Mouse (Mus musculus): Measurements from ENCODE around the gene Topors.

The Topors gene

DNA sequence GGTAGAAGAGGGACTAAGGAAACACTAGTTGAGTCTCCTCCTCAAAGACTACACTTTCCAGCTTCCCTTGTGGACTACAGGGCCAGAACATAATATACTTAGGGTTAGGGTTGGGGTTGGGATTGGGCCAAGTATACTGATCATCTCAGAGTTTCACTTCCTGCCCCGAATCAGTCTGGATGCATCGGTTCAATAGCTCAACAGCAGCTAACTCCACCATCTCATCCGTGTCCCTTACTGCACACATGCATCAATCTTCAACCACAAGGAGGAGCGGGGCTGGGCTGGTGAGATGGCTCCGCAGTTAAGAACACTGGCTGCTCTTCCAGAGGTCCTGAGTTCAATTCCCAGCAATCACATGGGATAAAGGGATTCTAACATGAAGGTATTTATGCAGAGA lies 18.7 kb downstream of the Topors start:
- DNase-seq (ENCODE audit: low spot score in 2 of 2): no peak

DNA sequence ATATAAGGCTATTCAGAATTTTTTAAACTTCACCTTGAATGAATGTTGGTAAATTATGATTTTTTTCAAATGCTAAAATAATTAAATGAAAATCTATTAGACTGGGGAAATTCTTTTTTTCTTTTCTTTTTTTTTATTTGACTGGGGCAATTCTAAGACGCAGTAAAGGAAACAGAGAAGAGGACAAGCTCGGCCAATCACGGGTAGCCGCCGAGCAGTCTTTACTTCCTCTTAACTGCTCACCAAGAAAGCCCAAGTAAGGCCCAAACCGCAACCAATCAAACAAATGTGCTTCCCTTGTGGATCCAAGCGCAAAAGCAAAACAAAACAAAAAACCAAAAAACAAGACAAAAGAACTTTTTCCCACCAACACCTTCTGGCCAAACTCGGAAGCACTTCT lies 25.6 kb downstream of the Topors start:
- no peak for DNase-seq (ENCODE audit: low spot score in 2 of 2)

DNA sequence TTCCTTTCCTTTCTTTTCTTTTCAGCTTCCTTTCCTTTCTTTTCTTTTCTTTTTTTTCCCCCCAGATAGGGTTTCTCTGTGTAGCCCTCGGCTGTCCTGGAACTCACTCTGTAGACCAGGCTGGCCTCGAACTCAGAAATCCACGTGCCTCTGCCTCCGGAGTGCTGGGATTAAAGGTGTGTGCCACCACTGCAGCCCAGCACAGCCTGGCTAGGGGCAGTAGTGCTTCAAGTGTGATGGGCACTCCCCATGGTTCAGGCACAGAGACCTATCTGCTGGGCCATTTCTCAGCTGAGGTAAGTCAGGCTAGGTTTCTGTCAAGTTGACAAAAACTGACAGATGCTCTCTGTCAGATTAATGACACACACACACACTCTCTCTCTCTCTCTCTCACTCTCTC lies 26.6 kb downstream of the Topors start:
- no peak for DNase-seq (ENCODE audit: low spot score in 2 of 2)

DNA sequence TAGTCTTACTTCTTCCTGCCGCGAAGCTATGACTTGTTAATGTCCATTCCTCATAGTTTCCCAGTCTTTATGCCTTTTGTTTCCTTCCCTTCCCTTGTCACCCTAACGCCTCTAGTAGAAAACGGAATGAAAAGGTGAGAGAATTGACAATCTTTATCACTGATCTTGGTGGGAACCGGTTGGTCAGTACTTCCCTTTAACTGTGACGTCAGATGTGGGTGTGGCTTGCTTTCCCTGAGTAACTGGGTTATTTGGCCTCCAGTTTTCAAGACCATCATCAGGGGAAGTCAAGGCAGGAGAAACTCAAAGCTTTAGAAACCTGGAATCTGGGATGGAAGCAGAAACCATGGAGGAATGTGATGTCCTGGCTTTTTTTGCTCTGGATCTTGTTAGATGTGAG lies 27.7 kb downstream of the Topors start:
- no peak for DNase-seq (ENCODE audit: low spot score in 2 of 2)

DNA sequence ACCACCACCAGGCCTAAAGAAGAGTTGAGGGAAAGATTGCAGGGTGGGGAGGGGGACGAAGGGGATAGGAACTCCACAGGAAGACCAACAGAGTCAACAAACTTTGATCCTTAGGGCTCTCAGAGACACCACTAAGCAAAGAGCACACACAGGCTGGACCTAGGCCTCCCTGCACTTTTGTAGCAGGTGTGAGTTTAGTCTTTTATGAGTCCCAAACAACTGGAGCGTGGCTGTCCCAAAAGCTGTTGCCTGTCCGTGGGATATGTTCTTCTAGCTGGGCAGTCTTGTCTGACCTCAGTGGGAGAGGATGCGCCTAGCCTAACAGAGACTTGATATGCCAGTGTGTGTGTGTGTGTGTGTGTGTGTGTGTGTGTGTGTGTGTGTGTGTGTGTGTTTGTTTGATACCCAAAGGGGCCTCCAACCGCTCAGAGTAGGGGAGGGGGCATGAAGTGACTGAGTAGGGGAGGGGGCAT lies 29.3 kb downstream of the Topors start:
- DNase-seq (ENCODE audit: low spot score in 2 of 2): no peak

DNA sequence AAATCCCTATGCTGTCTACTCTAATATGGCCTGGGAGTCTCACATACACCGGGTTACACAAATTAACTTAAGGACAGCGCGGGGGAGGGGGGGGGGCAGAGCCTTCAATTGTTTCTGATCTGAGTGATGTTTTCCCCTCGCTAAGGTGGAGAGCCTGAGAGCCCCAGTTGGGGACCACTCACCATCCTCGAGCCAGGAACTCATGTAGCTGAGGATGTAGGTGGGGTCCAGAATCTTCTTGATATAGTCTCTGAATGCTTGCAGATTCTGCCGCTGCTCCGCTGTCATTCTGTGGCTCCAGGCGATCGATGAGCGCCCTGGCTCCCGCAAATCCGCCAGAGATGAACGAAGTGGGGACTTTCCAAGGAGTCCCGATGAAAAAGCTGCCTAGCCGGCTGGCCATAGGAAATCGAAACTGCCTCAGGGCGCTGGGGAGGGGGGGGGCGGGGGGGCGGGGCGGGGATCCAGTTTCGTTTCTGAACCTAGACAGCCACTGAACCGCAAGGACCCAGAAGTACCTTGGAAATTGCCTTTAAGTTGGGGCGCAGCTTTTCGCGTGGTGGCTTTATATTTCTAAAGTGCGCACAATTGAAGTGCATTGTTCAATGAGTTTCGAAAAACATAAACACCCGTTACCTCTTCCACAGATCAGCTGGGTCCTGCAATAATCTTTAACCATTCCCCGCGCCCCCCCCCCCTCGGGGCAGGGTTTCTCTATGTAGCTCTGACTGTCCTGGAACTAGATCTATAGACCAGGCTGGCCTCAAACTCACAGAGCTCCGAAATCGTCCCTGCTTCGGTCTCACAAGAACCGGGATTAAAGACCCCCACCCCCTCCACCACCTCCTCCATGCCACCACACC lies 30.0 kb downstream of the Topors start, which contains the start of gene Ddx58:
Gene Ddx58, minus strand, starts transcription at position 420 of the 863 bp plus-strand sequence.
- DNase-seq (ENCODE audit: low spot score in 2 of 2): peak in 1 of 2 experiments; percentile 67

DNA sequence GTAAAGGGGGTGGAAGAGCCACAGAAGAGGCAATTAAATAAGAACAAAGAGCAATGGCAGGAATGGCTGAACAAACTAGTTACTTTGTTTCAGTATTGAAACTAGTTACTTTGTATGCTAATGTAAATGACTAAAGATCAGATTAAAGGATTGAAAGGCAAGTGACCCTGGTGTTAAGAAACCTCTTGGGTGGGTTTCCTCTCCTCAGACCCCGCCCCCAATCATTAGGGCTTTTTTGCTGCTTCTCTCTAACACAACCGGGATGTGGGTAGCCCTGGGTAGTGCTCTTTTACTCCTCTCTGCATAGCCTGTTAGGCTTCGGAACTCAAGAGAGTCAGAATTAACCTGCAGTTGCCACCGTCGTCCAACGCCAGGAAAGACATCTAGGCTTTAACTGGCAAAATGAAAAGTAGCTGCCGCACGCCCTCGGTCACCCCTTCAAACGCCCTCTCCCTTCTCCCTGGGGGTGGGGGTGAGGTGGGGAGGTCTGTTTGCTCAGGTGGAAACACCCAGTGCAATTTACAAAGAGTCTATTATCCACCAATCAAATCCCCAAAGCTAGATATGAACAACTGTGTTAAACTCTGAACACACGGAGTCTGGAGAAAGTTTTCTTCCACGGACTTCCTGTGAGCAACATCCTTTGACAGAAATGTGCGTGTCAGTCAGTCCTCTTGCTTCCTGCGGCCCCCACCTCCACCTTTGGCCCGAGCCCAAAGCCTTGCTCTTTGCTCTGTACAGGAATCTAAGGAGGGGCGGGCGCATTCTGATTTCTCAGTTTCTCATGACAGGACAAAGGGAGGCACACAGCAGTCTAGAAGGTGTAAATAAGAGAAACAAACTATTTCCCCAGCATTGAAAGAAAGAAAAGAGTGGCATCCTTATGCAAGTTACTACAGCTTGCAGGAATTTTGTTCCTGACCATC lies 30.9 kb downstream of the Topors start:
- DNase-seq (ENCODE audit: low spot score in 2 of 2): peak; percentile 29 to 66

DNA sequence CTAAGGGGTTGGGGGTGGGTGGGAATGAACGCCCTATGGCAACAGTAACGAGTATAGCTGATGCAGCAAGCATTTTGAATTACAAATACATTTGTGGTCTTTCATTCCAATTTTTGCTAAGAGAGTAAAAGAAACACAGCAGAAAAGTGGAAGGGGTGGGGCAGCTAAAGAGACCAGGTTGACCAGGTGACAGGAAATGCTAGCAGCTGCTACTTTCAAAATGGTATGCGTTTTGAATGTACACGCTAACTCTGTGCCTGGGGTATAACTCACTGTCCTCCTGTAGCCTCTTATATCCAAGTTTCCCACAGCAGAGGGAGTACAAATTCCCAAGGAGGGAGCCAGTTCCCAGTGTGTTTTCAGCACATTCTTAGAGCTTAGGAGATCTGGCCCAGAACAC lies 32.8 kb downstream of the Topors start:
- DNase-seq (ENCODE audit: low spot score in 2 of 2): no peak

DNA sequence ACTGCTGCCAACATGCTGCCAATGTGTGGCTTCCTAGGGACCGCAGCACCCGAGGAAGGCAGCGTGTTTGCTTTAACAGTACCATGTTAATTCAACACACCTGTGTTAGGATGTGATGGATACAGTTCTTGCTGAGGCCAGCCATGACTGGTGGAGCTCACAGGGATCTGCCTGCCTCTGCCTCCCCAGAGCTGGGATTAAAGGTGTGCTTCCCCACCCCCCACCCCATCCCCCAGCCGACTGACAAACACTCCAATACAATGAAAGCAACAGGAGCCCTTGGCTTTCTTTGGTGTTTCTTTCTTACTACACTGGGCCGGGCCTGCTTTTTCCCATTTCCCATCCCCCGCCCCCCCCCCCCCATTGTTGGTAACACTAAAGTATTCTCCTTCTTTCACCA lies 35.4 kb downstream of the Topors start:
- DNase-seq (ENCODE audit: low spot score in 2 of 2): no peak

DNA sequence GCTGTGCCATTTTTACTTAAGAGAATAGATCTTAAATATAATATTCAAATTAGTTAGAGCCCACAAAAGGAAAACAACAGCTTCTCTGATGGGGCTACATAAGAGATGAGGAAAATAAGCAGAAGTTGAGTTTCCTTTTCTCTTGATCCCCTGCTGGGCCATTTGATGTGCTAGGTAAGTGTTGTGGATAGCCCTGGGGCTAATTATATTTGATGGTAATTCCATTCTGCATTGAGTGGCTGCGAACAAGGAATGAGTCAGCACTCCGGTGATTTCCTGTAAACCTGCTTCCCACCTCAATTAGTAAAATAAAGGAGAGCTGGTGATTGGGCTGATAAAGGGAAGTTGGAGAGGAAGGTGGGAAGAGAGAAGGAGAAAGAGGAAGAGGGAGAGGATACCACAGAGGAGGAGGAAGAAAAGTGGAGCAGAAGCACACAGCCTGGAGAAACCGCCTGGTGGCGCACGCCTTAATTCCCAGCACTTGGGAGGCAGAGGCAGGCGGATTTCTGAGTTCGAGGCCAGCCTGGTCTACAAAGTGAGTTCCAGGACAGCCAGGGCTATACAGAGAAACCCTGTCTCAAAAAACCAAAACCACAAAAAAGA lies 36.5 kb downstream of the Topors start:
- DNase-seq (ENCODE audit: low spot score in 2 of 2): no peak

DNA sequence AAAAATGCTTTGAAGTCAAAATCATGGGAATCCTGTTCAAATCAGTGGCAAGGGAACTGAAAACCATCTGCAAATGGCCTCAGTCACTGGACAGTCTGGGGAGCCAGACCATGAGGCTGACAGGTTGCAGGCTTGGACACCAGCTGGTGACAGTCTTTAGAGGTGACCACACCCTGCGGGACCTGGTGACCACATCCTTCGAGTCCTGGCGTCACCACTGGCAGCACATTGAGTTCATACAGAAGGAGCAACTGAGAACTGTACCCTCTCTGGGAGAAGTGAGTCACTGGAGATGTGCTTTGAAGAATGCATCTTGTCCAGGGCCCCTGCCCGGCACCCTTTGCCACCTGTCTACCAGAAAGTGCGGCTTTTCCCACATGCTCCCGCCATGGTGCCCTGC lies 39.9 kb downstream of the Topors start:
- no peak for DNase-seq (ENCODE audit: low spot score in 2 of 2)

DNA sequence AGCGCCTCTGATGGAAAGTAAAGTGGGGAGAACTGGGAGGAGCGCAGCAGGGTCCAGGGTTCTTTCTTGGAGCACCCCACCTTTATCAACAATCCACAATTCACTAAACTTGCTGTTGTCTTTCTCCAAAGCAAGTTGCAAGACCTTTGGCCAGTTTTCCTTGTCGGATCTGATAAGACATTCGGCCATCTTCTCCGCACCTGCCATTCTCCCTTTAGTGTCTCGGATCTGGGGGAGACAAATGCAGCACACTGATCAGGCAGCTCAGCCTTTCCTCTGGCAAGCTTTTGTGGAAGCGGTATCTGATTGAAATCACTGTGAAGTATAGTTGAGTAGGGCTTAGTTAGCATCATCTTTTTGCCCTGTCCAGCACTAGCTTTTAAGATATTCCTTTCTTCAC lies 41.8 kb downstream of the Topors start:
- no peak for DNase-seq (ENCODE audit: low spot score in 2 of 2)

DNA sequence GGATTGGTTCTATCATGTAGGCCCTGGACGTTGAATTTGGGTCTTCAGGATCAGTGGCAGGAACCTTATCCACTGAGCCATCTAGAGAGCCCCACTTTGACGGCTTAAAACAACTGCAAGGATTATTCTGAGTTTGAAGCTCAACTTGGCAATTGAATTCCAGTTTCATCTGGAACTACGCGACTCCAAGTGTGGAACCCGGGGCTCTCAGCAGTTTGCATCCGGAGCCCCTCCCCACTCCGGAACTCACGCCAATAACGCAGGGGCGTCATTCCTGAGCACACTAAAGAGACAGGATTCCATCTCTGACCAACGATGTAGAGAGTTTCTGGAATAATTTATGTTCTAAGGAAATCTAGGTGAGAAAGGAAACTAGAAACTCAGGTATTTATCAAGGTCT lies 42.5 kb downstream of the Topors start:
- DNase-seq (ENCODE audit: low spot score in 2 of 2): no peak

DNA sequence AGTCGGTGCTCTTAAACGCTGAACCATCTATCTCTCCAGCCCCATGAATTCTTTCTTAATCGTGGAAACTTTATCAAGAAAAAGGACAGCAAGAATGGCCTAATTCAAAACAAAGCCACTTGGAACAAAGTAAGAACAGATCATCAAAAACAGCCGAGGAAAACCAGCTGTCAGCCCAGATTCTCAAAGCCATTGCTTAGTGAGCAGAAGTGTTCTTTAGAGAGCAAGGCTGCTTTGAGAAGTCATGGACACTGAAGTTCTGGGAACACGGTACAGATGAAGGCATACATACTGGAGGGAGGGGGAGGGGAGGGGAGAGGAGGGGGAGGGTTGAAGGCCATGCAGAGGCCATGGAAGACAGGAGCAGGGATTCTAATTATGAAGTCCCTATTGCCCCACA lies 43.6 kb downstream of the Topors start:
- no peak for DNase-seq (ENCODE audit: low spot score in 2 of 2)

DNA sequence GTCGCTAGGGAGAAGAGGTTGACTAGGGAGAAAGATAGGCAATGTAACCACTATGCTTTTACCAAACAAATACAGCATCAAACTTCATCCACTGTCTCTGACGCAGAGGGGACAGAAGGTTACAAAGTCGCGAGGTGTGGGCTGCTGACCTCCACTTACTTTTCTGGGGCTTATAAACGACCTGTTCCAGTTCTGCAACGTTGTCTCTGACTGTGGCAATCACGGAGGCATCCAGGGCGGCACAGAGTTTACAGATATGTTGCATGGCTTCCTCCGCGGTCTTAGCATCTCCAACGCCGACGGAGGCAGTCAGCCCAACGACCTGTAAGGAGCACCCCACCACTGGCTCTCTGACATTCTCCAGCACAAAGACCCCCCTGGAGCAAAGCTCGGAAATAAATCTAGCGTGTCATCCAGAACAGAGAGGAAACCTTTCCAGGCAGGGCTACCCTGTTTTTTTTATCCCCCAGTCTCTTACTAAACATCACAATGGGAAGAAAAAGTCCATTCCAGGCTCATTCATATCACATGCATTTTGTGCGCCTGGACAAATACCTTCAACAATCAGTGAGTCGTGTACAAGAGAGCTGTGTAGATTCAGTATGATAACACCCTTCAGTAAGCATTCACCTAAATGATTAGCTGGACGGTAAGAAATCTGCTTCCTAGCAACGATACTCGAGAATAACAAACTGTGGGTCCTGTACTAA lies 47.6 kb downstream of the Topors start:
- DNase-seq (ENCODE audit: low spot score in 2 of 2): no peak

DNA sequence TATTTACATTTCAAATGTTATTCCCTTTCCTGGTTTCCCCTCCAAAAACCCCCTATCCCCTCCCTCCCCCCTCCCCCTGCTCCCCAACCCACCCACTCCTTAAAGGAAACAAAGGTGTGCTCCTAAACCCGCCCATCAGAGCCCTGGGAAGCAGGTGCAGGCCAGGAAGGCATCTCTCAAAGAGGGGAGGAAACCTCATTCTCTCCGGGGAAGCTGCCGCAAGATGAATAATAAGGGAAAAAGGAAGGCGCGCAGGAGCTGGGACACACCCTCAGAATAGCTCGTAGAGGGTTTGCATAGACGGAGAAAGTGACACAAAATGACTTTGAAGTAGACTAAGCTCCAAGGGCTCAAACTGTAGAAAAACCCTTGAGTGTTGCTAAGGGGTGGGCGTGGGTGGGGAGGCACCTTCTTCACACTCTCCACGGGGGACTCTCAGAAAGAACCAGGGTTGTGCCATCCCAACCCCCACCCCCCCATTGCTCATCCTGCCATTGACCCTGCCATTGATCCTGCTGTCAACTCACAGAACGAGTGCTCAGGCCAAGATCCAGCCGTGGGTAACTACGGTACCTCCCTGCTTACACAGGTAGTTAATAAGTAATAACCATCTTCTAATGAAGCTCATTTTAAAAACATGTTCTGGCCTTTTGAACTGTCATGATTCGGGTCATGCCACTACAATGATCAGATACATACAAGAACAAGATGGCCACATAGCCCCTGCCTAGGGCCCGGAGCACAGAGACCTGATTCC lies 48.5 kb downstream of the Topors start:
- no peak for DNase-seq (ENCODE audit: low spot score in 2 of 2)

DNA sequence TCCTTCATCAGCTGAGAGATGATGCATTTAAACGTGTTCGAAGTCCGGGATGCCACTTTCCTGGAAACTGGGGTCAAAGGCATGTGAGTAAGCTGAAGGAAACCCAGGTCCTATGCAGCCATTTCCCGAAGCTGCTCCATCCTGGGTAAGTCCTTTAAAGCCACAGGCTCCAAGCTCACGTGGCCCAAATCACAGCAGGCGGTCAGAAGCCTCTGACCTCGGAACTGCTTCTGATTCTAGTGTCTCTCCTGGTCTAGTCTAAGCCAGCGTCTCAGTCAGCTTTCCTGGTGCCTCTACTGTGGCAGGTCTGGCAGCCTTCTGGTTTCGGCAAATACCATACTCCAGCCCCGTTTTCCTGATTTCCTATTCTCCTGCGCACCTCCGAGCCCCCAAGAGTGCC lies 49.2 kb downstream of the Topors start:
- no peak for DNase-seq (ENCODE audit: low spot score in 2 of 2)

DNA sequence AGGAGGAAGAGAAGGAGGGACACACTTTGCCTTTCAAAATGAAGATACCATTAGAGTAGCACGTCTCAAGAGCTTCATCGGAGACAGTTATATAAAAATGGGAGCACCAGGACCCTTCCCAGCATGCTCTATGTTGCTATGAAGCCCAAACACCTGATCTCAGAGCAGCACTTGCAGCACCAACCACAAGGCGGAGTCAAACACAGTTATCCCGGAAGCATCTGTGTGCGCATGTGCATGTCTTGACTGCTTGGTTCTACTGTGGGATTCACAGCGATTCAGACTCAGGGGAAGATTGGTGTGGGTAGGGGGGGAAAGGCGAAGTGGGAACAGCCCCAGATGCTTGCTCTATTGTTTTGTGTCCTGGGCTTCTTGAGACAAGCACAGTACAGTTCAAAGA lies 51.3 kb downstream of the Topors start:
- peak in 1 of 2 experiments; percentile 24 for DNase-seq (ENCODE audit: low spot score in 2 of 2)

DNA sequence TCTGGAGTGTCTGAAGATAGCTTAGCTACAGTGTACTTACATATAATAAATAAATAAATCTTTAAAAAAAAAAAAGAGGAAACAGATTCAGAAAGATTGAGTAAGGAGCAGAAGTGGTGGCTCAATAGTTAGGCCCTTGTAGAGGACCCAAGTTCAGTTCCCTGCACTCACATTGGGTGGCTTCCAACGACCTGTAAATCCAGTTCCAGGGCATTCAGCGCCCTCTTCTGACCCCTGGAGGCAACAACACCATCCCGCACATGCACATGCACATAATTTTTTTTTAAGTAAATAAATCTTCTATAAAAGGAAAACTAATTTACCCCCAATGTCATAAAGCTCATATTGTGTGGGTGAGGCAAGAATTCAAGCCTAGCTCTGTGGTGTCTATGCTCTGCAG lies 51.7 kb downstream of the Topors start:
- DNase-seq (ENCODE audit: low spot score in 2 of 2): no peak

DNA sequence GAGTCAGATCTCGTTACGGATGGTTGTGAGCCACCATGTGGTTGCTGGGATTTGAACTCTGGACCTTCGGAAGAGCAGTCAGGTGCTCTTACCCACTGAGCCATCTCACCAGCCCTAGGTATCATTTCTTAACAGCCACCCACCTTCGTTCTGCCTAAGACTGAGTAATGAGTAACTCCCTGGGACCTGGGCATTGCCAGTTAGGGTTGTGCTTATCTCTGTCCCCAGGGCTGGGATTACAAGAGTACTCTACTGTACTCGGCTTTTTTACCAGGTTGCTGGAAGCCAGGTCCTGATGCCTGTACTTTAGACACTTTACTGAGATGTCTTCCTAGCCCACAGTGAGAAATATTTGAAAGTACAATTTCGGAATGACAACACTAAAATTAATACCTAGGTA lies 57.5 kb downstream of the Topors start:
- no peak for DNase-seq (ENCODE audit: low spot score in 2 of 2)
